Mouse (Mus musculus) cerebellum, adult 9-10 months (tissue): ENCODE data around the gene Foxk1.
A peak's percentile ranks its signal among the peaks of the same experiment; 100 is the strongest.

Source experiments
- DNase-seq: peaks from one replicate; pipeline ENCODE4 v3.0.0; 2022

Gene Foxk1

GRCm38 (mm10) chr5:142391691-142392090, 9.6 kb upstream of the Foxk1 start:
- DNase-seq: no peak

GRCm38 (mm10) chr5:142394602-142395252, 6.6 kb upstream of the Foxk1 start:
- no peak for DNase-seq

GRCm38 (mm10) chr5:142395909-142396308, 5.4 kb upstream of the Foxk1 start:
- DNase-seq: no peak

- peak; percentile 62 for DNase-seq
These were observed 965 bp upstream of the Foxk1 start for GRCm38 (mm10) chr5:142400181-142400883.

DNA sequence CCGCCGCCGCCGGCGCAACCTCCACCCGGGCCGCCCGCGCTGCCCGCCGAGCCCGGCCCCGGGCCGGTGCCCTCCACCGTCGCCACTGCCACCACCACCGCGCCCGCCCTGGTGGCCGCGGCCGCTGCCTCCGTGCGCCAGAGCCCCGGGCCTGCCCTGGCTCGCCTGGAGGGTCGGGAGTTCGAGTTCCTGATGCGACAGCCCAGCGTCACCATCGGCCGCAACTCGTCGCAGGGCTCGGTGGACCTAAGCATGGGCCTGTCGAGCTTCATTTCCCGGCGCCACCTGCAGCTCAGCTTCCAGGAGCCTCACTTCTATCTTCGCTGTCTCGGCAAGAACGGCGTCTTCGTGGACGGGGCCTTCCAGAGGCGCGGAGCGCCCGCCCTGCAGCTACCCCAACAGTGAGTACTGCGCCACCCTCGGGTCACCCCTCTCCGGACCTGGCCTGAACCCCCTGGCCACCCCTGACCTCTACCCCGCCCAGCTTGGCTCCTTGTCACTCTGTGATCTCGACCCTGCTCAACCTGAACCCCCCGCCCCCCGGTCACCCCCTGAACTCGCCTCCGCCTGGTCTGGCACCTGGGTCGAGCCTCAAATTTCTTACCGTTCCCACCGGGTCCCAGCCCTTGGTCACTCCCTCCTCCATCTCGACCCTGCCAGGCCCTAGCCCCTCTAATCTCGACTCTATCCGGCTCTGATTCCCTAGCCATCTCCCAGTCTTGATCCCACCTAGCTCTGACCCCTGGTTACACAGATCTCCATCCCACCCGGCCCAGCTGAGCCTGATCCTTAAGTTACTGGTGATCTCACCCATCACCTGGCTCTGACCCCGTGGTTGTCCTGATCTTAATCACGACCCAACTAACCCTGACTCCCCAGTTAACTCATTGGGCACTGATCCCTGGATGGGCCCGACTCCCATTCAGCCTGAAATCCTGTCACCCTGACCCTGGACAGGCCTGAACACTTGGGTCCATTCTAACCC, 636 bp downstream of the Foxk1 start:
- DNase-seq: peak; percentile 52

- no peak for DNase-seq
These were observed 2.4 kb downstream of the Foxk1 start for GRCm38 (mm10) chr5:142403694-142404093.

DNA sequence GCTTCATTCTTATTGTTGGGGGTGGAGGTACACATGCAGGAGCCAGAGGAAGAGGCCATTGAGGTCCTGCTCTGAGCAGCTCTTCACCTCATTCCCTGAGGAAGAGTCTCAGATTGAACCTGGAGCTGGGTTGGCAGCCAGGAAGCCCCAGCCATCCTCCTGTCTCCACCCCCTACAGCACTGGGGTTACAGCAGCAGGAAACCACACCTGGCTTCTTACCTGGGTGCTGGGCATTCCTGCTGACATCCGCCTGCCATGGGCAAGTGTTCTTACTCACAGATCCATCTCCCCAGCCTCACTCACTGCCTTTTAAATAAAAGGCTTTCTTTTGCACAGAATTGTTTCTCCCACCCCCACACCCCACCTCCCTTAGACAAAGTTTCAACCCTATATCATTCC, 3.0 kb downstream of the Foxk1 start:
- peak; percentile 8 for DNase-seq

DNA sequence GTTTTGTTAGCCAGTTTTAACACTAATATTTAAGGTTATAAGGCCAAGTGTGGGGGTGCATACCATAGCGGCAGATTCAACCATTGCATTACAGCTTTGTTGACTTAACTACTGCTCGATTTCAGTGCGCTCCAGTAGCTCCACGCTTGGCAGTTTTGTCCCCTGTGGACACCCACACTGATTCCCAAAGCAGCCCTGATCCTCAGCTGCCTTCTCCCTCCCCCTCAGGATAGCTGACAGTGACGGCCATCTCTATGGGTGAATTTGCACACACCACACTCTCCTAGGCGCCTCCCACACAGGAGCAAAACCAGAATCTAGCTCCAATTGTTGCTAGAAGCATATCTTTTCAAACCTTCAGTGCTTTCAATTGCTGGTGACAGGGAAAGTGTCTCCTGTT, 4.1 kb downstream of the Foxk1 start:
- DNase-seq: peak; percentile 11

- DNase-seq: peak; percentile 5
These were observed 5.1 kb downstream of the Foxk1 start for GRCm38 (mm10) chr5:142406401-142406800.

DNA sequence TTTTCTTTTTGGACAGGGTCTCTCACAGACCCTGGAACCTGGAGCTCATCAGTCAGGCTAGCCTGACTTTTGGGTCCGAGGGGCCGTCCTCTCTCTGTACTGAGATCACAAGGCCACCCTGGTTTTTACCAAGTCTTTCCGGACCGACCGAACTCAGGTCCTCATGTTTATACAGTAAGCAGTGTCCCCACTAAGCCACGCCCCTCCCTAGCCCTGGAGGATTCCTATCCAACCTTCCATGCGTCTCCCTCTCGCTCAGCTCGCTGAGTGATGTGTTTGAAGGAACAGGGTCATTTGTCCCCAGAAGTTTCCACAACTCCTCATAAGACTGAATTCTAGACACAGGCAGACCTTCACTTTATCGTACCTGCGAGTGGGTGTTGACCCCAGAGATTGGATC, 5.6 kb downstream of the Foxk1 start:
- no peak for DNase-seq

GRCm38 (mm10) chr5:142407381-142407780, 6.1 kb downstream of the Foxk1 start:
- DNase-seq: no peak

DNA sequence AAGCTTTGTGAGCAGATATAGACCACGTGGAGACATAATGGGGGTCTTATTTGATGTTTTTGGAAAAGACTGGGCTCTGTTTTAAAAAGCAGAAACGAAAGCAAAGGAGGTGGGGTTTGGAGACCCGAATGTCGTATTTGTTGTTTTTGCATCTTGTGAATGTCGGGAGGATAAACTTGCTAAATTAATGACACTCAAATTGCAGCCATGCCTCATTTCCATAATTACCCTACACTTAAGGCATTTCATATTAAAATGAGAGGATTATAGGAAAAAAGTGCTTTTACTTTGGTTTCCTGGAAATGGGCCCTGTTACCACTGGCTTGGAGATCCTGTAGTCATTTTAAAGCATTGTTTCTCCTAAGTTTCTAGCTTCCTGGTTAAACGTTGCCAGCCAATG, 7.9 kb downstream of the Foxk1 start:
- peak; percentile 5 for DNase-seq

GRCm38 (mm10) chr5:142410348-142410747, 9.1 kb downstream of the Foxk1 start:
- no peak for DNase-seq

DNA sequence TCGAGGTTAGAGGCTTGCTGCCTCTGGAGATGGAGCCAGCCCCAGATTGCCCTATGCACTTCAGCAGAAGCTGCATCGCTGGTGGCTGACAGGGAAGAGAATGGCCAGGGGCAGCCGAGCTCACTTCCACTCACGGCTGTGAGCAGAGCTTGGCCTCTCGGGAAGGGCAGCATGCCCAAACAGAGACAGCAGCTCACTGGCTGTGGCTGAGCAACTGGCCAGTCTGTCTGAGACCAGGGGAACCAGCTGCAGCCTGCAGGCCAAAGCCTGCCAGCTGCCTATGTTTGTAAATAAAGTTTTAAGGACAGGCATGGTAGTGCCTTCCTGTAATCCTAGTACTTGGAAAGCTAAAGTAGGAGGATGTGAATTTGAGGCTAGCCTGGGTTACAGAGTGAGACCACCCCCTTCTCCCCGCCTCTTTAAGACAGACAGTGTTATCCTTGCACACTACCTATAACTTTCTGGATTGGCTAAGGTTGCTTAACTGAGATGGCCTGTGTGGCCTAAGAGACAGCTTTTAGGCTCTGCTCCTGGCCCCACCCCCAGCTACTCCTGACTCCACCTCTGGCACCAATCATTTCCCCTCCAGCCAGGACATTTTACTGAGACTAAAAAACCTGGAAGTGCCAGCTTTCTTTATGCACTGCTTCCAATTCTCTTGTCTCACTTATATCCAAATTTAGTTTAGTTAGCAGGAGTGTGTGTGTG, 11.5 kb downstream of the Foxk1 start:
- DNase-seq: no peak

DNA sequence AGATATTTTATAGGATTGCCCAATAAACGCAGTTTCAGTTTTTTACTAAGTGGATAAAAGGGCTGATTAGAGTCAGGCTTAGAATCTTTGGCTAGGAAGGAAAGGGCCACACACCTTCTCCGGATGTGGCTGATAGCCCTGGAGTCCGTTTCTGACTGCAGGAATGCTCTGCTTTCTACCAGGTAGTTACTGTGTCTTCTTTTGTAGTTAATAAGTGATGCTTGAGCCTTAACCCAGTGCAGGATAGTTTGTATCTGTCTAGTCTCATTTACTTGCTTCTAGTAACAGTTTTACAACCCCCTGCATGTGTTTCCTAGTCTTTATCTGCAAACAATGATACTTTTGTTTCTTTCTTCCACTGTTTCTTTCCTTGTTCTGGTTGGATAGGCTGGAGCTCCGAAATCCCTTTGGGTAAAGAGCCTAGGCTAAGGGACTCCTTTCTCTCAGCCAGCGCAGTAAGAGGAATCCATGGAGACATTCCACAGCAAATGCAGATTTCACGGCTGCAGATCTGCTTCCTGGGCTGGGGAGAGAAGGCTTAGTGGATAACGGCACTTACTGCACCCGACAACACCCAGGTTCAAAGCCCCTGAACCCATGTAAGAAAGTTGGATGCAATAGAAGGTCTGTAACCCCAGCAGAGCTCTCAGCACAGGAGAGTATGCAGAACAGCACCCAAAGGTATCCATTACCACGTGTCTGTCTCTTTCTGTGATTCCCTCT, 12.6 kb downstream of the Foxk1 start:
- DNase-seq: no peak

- DNase-seq: no peak
These were observed 14.1 kb downstream of the Foxk1 start for GRCm38 (mm10) chr5:142415401-142415800.

GRCm38 (mm10) chr5:142416070-142416775, 14.9 kb downstream of the Foxk1 start:
- DNase-seq: peak; percentile 29

DNA sequence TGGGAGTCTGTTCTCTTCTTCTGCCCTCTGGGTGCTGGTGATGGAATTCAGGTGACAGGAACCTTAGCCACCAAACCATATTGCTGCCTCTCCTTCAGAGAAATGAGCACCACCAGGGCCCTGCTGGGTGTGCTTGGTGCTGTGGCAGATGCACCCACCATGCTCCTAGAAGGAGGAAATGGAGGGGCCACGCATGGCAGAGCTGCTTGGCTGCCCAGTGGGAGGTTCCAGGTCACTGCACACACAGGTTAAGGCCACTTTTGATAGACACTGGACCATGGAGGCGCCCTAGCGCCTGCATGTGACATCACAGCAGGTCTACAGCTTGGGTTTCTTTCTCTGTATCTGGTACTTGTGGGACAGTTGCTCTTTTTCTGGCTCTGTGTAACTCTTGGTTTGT, 15.8 kb downstream of the Foxk1 start:
- no peak for DNase-seq

GRCm38 (mm10) chr5:142417876-142418275, 16.6 kb downstream of the Foxk1 start:
- DNase-seq: no peak

DNA sequence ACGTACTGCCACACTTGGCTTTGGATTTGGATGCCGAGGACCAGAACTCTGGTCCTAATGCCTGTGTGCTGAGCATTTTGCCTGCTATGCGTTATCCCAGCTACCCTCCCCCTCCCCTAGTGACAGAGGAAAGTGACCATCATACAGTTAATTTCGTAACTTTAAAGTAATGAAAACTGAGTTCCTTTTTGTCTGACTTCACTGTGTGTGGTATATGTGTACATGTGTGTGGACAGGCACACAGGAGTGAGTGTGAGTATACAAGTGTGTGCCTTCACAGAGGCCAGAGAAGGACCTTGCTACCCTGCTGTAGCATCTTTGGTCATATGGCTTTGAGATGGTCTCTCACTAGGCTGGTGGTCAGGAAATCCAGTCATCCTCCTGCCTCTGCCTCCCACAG, 17.1 kb downstream of the Foxk1 start:
- DNase-seq: no peak

DNA sequence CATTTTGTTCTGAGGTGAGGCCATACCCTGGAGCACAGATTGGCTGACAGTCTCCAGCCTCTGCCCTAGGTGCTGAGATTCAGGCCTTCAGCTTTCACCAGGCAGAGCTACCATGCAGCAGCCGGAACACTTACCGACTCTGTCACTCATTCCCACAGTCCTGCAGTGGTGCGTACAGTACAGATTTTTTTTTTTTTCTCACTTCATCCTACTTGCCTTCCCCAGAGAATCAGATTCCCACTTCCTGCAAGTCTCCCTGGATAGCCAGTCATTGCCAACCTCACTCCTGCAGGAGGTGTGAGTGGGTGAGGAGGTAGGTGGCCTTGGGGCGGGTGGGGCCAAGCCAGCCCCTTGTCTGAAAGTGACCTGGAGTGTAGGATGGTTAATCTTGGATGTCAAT, 19.0 kb downstream of the Foxk1 start:
- no peak for DNase-seq

- DNase-seq: peak; percentile 29
These were observed 19.6 kb downstream of the Foxk1 start for GRCm38 (mm10) chr5:142420920-142421319.
